Mouse (Mus musculus): Measurements from ENCODE around the gene Olfr551. TPM values are rescaled to one million over a fixed set of nuclear protein-coding genes. Genes with fewer than 3 reads are reported as not detected.
"Not testable (repeated sequence)": the region's sequence is repeated elsewhere in the genome, so short reads cannot be mapped to it uniquely, and the experiment has no call there.

Olfr551 gene
- not detected in 2 replicates for polyA plus RNA-seq (2014; fragmentation: Nextera tagmentation; extraction: Ambion mirVana)

GRCm38 (mm10) chr7:102591786-102592185, at the start of gene Olfr551:
Olfr551 (minus strand) TSS chr7:102591886.
- H3K4me2 ChIP-seq (ENCODE audit: low read depth, low read length), result no peak within 1 kb of the TSS
- no peaks in the 10 kb centered on the region for H3K9me3 ChIP-seq (replicated peaks; ENCODE audit: control insufficient read depth, low read length)
- DNase-seq (ENCODE audit: low spot score), result no peak
- no peak within 1 kb of the TSS for H3K4me3 ChIP-seq (ENCODE audit: low read depth, low read length)
- H3K27ac ChIP-seq (replicated peaks; ENCODE audit: low read depth, low read length), result no peak within 1 kb of the TSS
- 92% methylated on average over 3 of the region's 3 CpGs for WGBS
- ATAC-seq (replicated peaks; ENCODE audit: insufficient number of reproducible peaks, low FRiP score, low TSS enrichment, low read depth), result no peak
- no peaks in the 10 kb centered on the region for H3K27me3 ChIP-seq (ENCODE audit: control insufficient read depth, insufficient read depth, low read length)
- no peaks in the 10 kb centered on the region for H3K4me1 ChIP-seq (ENCODE audit: control insufficient read depth, insufficient read depth, low read length)
- no peaks in the 10 kb centered on the region for H3K36me3 ChIP-seq (replicated peaks; ENCODE audit: control insufficient read depth, insufficient read depth, low read depth, low read length)
- H3K9ac ChIP-seq (replicated peaks; ENCODE audit: low read length), result no peak within 1 kb of the TSS

GRCm38 (mm10) chr7:102638132-102638531, 46.4 kb upstream of the Olfr551 start, which contains the start of gene Olfr554:
Olfr554 (plus strand) TSS chr7:102638432.
- WGBS, result 78% methylated on average over 1 of the region's 1 CpGs
- H3K27me3 ChIP-seq (ENCODE audit: control insufficient read depth, insufficient read depth, low read length), result no peaks in the 10 kb centered on the region
- no peaks in the 10 kb centered on the region for H3K36me3 ChIP-seq (replicated peaks; ENCODE audit: control insufficient read depth, insufficient read depth, low read depth, low read length)
- H3K9me3 ChIP-seq (replicated peaks; ENCODE audit: control insufficient read depth, low read length), result no peaks in the 10 kb centered on the region
- DNase-seq (ENCODE audit: low spot score), result no peak
- H3K4me3 ChIP-seq (ENCODE audit: low read depth, low read length), result no peak within 1 kb of the TSS
- no peak within 1 kb of the TSS for H3K27ac ChIP-seq (replicated peaks; ENCODE audit: low read depth, low read length)
- ATAC-seq (replicated peaks; ENCODE audit: insufficient number of reproducible peaks, low FRiP score, low TSS enrichment, low read depth), result no peak
- no peaks in the 10 kb centered on the region for H3K4me1 ChIP-seq (ENCODE audit: control insufficient read depth, insufficient read depth, low read length)
- no peak within 1 kb of the TSS for H3K4me2 ChIP-seq (ENCODE audit: low read depth, low read length)
- H3K9ac ChIP-seq (replicated peaks; ENCODE audit: low read length), result no peak within 1 kb of the TSS

- no peak overlapping the region for H3K4me2 ChIP-seq (ENCODE audit: low read depth, low read length)
- H3K9ac ChIP-seq (replicated peaks; ENCODE audit: low read length), result no peak overlapping the region
- ATAC-seq (replicated peaks; ENCODE audit: insufficient number of reproducible peaks, low FRiP score, low TSS enrichment, low read depth) (no peak), DNase-seq (ENCODE audit: low spot score) (peak; percentile 36)
- no peaks in the 10 kb centered on the region for H3K4me1 ChIP-seq (ENCODE audit: control insufficient read depth, insufficient read depth, low read length)
- WGBS, result 29% methylated on average over 3 of the region's 3 CpGs
- H3K9me3 ChIP-seq (replicated peaks; ENCODE audit: control insufficient read depth, low read length), result no peaks in the 10 kb centered on the region
- H3K36me3 ChIP-seq (replicated peaks; ENCODE audit: control insufficient read depth, insufficient read depth, low read depth, low read length), result no peaks in the 10 kb centered on the region
- H3K4me3 ChIP-seq (ENCODE audit: low read depth, low read length), result no peak overlapping the region
- H3K27ac ChIP-seq (replicated peaks; ENCODE audit: low read depth, low read length), result no peak overlapping the region
- H3K27me3 ChIP-seq (ENCODE audit: control insufficient read depth, insufficient read depth, low read length), result no peaks in the 10 kb centered on the region
Measured at GRCm38 (mm10) chr7:102636665-102637064, 45.0 kb upstream of the Olfr551 start.

GRCm38 (mm10) chr7:102620368-102620767, 28.7 kb upstream of the Olfr551 start:
- not testable (repeated sequence) for H3K9me3 ChIP-seq (replicated peaks; ENCODE audit: control insufficient read depth, low read length); H3K36me3 ChIP-seq (replicated peaks; ENCODE audit: control insufficient read depth, insufficient read depth, low read depth, low read length); DNase-seq (ENCODE audit: low spot score); H3K27me3 ChIP-seq (ENCODE audit: control insufficient read depth, insufficient read depth, low read length); ATAC-seq (replicated peaks; ENCODE audit: insufficient number of reproducible peaks, low FRiP score, low TSS enrichment, low read depth); H3K9ac ChIP-seq (replicated peaks; ENCODE audit: low read length); H3K4me3 ChIP-seq (ENCODE audit: low read depth, low read length); H3K4me1 ChIP-seq (ENCODE audit: control insufficient read depth, insufficient read depth, low read length); H3K27ac ChIP-seq (replicated peaks; ENCODE audit: low read depth, low read length); H3K4me2 ChIP-seq (ENCODE audit: low read depth, low read length)
- 83% methylated on average over 16 of the region's 19 CpGs for WGBS

- DNase-seq (ENCODE audit: low spot score), result peak; percentile 20
- H3K9ac ChIP-seq (replicated peaks; ENCODE audit: low read length), result no peak overlapping the region
Measured at GRCm38 (mm10) chr7:102619608-102620007, 27.9 kb upstream of the Olfr551 start.

GRCm38 (mm10) chr7:102618118-102618517, 26.4 kb upstream of the Olfr551 start, which contains the start of gene Olfr553:
Olfr553 (minus strand) TSS chr7:102618218.
- DNase-seq (ENCODE audit: low spot score), result no peak
- H3K4me2 ChIP-seq (ENCODE audit: low read depth, low read length), result no peak within 1 kb of the TSS
- H3K4me3 ChIP-seq (ENCODE audit: low read depth, low read length), result no peak within 1 kb of the TSS
- no peaks in the 10 kb centered on the region for H3K36me3 ChIP-seq (replicated peaks; ENCODE audit: control insufficient read depth, insufficient read depth, low read depth, low read length)
- no peaks in the 10 kb centered on the region for H3K4me1 ChIP-seq (ENCODE audit: control insufficient read depth, insufficient read depth, low read length)
- H3K9ac ChIP-seq (replicated peaks; ENCODE audit: low read length), result no peak within 1 kb of the TSS
- H3K9me3 ChIP-seq (replicated peaks; ENCODE audit: control insufficient read depth, low read length), result no peaks in the 10 kb centered on the region
- ATAC-seq (replicated peaks; ENCODE audit: insufficient number of reproducible peaks, low FRiP score, low TSS enrichment, low read depth), result no peak
- no peak within 1 kb of the TSS for H3K27ac ChIP-seq (replicated peaks; ENCODE audit: low read depth, low read length)
- no peaks in the 10 kb centered on the region for H3K27me3 ChIP-seq (ENCODE audit: control insufficient read depth, insufficient read depth, low read length)

More at GRCm38 (mm10) chr7:102619608-102620007, 27.9 kb upstream of the Olfr551 start:
- ATAC-seq (replicated peaks; ENCODE audit: insufficient number of reproducible peaks, low FRiP score, low TSS enrichment, low read depth), result no peak
- Histone ChIP-seq H3K4me3 (ENCODE audit: low read depth, low read length) (no peak overlapping the region), H3K27me3 (ENCODE audit: control insufficient read depth, insufficient read depth, low read length) (no peaks in the 10 kb centered on the region), H3K9me3 (replicated peaks; ENCODE audit: control insufficient read depth, low read length) (no peaks in the 10 kb centered on the region), H3K4me1 (ENCODE audit: control insufficient read depth, insufficient read depth, low read length) (no peaks in the 10 kb centered on the region), H3K36me3 (replicated peaks; ENCODE audit: control insufficient read depth, insufficient read depth, low read depth, low read length) (no peaks in the 10 kb centered on the region), H3K4me2 (ENCODE audit: low read depth, low read length) (no peak overlapping the region), H3K27ac (replicated peaks; ENCODE audit: low read depth, low read length) (no peak overlapping the region)
- 76% methylated on average over 5 of the region's 5 CpGs for WGBS

- no peaks in the 10 kb centered on the region for H3K36me3 ChIP-seq (replicated peaks; ENCODE audit: control insufficient read depth, insufficient read depth, low read depth, low read length)
- H3K4me1 ChIP-seq (ENCODE audit: control insufficient read depth, insufficient read depth, low read length), result no peaks in the 10 kb centered on the region
- H3K27me3 ChIP-seq (ENCODE audit: control insufficient read depth, insufficient read depth, low read length), result no peaks in the 10 kb centered on the region
- ATAC-seq (replicated peaks; ENCODE audit: insufficient number of reproducible peaks, low FRiP score, low TSS enrichment, low read depth) (no peak), DNase-seq (ENCODE audit: low spot score) (no peak)
- no peak within 1 kb of the TSS for H3K4me2 ChIP-seq (ENCODE audit: low read depth, low read length)
- 35% methylated on average over 1 of the region's 1 CpGs for WGBS
- H3K4me3 ChIP-seq (ENCODE audit: low read depth, low read length), result no peak within 1 kb of the TSS
- no peaks in the 10 kb centered on the region for H3K9me3 ChIP-seq (replicated peaks; ENCODE audit: control insufficient read depth, low read length)
- no peak within 1 kb of the TSS for H3K9ac ChIP-seq (replicated peaks; ENCODE audit: low read length)
- no peak within 1 kb of the TSS for H3K27ac ChIP-seq (replicated peaks; ENCODE audit: low read depth, low read length)
Measured at GRCm38 (mm10) chr7:102597378-102598031, 5.8 kb upstream of the Olfr551 start, which contains the start of gene Olfr552. Olfr552 (plus strand) TSS chr7:102597770.

- Histone ChIP-seq H3K4me2 (ENCODE audit: low read depth, low read length) (no peak overlapping the region), H3K27me3 (ENCODE audit: control insufficient read depth, insufficient read depth, low read length) (no peaks in the 10 kb centered on the region), H3K9me3 (replicated peaks; ENCODE audit: control insufficient read depth, low read length) (no peaks in the 10 kb centered on the region), H3K27ac (replicated peaks; ENCODE audit: low read depth, low read length) (no peak overlapping the region), H3K9ac (replicated peaks; ENCODE audit: low read length) (no peak overlapping the region), H3K4me1 (ENCODE audit: control insufficient read depth, insufficient read depth, low read length) (no peaks in the 10 kb centered on the region), H3K4me3 (ENCODE audit: low read depth, low read length) (no peak overlapping the region), H3K36me3 (replicated peaks; ENCODE audit: control insufficient read depth, insufficient read depth, low read depth, low read length) (no peaks in the 10 kb centered on the region)
- ATAC-seq (replicated peaks; ENCODE audit: insufficient number of reproducible peaks, low FRiP score, low TSS enrichment, low read depth) (no peak), DNase-seq (ENCODE audit: low spot score) (no peak)
- WGBS, result 66% methylated on average over 6 of the region's 6 CpGs
Measured at GRCm38 (mm10) chr7:102575998-102576397, 15.7 kb downstream of the Olfr551 start.

Measured in embryonic facial prominence, embryonic 11.5 days (tissue).